Mouse (Mus musculus): ENCODE results near the gene Wipf1.

GRCm38 (mm10) chr2:73386356-73387046, 143.0 kb downstream of the Wipf1 start, which contains the start of gene Gpr155:
- no peak for TF ChIP-seq CTCF (IDR thresholded peaks at IDR 0.05; ENCODE audit: control insufficient read depth, insufficient read depth, insufficient read length)
- TF ChIP-seq USF1 (IDR thresholded peaks at IDR 0.05; ENCODE audit: low read depth) = no peak
- no peak for TF ChIP-seq MYOG (IDR thresholded peaks at IDR 0.05; ENCODE audit: control insufficient read depth, extremely low read depth, insufficient read length)
- TF ChIP-seq MAX (IDR thresholded peaks at IDR 0.05) = peak; percentile 70
- TF ChIP-seq MYOD1 (IDR thresholded peaks at IDR 0.05; ENCODE audit: control insufficient read depth, insufficient read length, low read depth) = no peak
- no peak for TF ChIP-seq FOSL1 (IDR thresholded peaks at IDR 0.05; ENCODE audit: insufficient read depth, low read length, poor library complexity, severe bottlenecking)

All from C2C12 (cell line).